Mouse (Mus musculus) v-Abl transformed pro-B cells (cell line): ENCODE measurements around the gene Thbs2.
"Not testable (repeated sequence)": the region's sequence is repeated elsewhere in the genome, so short reads cannot be mapped to it uniquely, and the experiment has no call there.

ENCODE experiments used
- in situ Hi-C, 2 experiments: fragments of 400-800 bp; cut with MboI; formaldehyde crosslinking; loops; one replicate each; pipeline ENCODE4 v1.15.1; 2025; ENCODE audit not compliant: unreplicated experiment in 2 of 2

The Thbs2 gene

DNA sequence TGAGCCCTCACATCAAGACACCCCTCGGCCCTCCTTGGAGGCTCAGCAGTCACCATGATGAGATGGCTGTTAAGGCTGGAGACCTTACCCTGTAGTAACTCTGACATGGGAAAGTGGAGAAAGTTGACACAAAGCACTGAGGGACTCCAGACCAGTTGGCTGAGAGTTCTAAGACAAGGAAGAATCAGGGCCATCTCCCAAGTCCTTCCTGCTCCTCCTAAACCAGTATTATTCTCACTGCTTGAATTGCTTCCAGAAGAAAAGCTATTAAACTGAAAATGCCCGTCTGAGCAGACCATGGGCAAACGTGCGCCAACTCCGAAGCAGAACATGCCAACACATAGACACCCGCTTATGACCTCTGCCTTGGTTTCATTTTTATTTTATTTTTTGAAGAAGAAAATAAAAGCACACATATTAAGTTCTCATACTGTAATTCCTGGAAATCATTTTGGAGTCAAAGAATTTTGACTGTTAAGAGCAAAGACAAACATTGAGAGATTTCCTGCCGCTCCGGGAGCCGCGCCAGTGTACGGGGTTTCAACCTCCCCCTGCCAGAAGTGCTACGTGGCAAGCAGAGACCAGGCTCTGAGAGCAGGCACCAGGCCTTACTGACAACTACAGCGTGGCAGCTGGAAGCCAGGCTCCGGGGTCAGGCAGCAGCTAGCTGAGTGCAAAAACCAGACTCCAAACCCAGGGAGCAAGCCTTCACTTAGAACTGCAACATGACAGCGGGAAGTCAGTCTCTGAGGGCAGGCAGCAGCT lies 53.5 kb downstream of the Thbs2 start:
- in situ Hi-C loops: no loop called here

DNA sequence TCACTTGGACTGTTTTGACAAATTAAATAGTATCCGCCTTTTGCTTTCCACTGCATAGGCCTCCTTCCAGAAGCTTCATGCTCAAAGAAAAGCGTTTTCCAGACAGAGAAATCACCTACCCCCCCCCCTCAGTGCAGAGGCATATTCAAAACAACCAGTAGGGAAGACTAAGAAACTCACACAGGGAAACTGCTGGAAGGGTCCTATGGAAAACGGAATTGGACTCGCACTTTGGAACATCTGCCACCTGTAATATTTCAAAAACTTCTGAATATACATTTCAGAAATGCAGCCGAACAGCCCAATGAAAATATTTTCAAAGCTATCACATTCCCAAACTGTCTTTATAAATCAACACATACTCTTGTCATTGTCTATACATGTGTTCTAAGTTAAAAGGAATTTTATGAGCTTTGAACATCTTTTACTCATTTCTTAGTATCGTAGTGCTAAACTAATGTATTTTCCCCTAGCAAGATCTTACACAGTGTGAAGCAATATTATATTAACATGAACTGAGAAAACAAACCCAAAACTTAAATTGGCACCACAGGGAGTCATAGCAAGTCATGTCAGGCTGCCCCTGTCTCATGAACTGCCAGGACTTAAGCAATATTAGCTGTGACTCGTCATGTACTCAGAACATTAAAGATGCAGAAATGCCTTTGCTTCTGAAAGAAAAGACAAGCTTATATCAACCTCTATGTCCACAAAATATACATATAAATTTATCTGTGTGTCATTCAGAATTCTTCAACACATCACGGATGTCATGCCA lies 58.3 kb downstream of the Thbs2 start:
- in situ Hi-C loops: no loop called here

DNA sequence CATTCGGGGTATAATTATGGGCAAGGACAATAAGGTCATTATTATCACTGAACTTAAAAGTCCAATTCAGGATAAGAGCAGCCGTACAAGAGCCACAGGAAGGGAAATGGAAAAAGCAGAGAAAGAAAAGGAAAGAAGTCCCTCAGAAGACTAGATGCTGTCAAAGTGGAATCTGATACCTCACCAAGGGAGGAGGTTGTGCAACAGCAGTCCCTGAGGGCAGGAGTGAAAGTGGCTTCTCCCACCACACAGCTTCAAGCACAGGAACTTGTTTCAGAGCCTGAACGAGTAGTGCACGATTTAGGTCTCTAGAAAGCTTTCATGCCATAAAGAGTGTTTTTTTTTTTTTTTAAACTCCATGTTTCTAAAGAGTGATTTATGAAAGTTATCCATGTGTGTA lies 65.1 kb downstream of the Thbs2 start:
- in situ Hi-C loops: no loop called here

DNA sequence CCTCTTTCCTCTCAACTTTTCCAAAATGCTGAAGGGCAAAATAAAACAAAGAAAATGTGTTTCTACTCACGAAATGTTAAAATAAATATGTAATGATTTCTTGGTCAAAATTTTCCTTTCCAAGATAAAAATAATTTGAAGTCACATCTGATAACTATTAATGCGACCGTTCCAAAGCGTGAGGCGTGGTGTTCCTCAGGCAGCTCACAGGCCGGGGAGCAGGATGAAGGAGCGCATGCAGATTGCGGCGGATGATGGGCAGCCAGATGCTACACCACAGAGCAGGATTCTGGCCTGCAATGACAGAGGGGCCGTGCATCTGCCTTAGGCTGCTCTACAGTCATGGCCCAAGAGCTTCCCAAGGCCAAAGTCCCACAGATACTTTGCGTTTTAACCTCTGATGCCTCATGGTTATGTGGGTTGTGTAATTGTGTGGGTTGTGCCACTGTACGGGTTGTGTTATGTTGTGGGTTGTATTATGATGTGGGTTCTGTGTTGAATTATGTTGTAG lies 66.2 kb downstream of the Thbs2 start:
- in situ Hi-C loops: no loop called here

DNA sequence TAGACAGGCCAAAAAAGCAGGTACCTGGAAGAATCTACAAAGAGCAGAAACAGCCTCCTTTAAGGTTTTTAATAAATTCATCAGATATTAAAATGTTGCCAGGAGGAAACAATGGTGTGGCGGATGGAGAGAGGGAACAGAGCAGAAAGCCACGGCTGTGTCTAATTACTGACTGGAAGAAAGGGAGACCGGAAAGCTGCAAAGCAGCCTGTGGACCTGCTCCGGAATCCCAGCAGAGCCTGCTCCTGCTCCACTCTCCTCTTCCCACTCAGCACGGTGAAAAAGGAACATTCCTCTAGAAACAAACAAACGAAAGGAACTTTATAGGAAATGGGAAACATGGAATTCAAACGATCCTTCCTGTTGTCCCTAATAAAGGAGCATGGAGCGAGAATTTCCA lies 69.6 kb downstream of the Thbs2 start:
- in situ Hi-C loops: no loop called here

DNA sequence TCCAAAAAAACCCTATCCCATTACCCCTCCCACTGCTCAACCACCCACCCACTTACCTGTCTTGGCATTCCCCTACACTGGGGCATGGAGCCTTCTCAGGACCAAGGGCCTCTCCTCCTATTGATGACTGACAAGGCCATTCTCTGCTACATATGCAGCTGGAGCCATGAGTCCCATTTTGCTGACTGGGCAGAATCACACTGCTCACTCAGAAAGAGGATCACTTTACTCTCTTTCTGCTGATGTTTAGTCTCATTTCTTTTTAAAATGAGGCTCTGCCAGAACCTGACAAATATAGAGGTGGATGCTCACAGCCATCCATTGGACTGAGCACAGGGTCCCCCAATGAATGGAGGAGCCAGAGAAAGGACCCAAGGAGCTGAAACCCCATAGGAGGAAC lies 73.0 kb downstream of the Thbs2 start:
- in situ Hi-C loops: not testable (repeated sequence)

DNA sequence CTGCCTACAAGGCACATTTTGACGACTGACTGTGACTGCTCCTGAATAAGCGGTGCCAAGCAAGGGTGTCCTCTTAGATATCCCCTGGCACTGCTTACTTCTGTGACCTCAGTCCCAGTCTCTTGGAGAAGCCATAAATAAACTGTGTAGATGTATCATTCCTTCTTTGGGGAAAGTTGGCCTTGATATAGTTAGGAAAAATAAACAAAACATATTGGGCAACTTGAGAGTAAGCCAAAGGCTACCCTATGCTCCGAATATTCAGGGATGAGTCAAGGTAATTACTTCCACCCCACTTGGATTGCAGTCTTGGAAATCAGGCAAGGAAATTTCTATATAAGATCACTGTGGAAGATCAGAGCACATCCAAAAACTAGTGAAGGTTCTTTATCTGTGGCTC lies 74.0 kb downstream of the Thbs2 start:
- in situ Hi-C loops: no loop called here

DNA sequence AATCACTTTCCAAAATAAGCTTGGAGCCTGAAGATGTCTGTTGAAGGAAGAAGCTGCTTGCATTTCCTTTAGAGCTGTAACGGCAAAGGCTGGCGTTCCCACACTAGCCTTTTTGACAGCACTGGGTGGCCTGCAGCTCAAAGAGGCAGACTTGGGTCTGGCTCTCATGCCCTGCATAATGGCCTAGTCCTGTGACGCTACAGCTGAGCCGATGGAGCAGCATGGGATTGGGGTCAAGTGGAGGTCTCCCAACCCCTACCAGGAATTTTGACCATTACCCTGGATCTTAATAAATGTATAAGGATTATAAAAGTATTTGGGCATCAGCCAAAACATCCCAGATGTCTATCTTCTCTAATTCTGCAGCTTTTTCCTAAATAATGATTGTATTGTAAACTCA lies 75.0 kb downstream of the Thbs2 start:
- in situ Hi-C loops: no loop called here
